Mouse (Mus musculus) ovary, postnatal 36 days (tissue): ENCODE results near the gene Amz1.

Source experiments
- DNase-seq: peaks from one replicate; pipeline ENCODE4 v3.0.0; 2022; ENCODE audit warnings: low spot score, mixed read lengths

The Amz1 gene

DNA sequence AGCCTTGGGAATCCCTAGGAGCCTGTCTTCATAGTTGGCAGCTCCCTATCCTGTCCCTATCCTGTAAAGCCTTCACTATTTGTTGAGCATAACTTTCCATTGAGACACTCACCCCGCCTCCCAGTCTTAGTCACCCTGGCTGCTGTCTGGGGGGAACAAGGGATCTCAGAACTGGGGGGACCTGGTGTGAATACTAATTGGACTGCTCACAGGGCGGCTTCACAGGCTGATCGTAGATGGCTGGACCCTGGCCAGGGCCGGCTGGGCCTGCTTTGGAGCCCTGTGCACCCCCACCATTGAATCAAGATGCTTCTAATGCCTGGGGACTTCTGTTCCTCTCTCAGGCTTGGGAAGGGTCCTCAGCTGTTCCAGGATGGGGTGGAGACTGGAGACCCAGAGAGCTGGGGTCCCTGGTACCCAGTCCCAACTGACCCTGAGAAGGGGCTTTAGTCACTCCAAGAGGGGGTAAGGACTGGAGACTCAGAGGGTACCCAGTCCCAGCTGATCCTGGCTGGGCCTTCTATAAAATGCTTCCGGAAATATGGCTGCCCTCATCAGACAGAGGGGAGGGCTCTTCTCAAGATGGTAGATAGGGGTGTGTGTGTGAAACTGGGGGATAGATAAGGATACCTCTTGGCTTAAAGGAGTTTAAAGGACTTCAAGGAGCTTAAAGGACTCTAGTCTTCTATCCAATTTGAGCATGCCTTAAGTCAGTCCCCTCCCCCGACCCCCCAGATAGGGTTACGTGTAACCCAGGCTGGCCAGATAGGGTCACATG, 2.3 kb downstream of the Amz1 start:
- DNase-seq, result no peak

DNA sequence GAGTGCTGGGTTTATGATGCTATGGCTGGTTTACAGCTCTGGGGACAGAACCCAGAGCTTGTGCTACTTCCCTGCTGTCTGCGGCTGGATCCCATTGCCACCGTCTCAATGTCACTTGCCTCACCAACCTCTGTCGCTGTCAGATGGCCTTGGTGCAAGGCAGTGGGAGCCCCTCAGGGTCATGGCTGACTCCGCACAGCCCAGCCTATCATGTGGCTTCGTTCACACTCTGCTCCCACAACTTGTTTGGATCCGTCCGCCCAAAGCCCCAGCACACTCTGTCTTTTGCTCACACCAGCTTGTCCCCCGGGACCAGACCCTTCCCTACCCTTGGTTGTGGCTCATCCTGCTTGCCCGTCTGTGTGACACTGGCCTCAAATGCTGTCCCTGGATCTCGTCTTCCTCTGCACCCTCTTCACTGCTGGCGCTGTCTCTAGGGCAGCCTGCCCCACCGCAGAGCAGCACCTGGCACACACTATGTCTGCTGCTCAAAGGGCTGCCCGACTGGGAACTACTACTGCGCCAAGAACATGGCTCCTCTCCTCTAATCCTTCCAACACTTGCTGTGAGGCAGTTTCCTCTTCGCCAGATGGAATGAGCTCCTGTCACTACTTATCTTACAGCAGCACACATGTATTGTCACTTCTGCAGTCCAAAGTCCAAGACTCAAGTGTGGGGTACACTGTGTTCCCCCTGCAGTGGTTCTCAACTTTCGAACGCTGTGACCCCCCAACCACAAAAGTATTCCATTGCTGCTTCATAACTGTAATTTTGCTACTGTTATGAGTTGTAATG, 3.2 kb downstream of the Amz1 start:
- no peak for DNase-seq

DNA sequence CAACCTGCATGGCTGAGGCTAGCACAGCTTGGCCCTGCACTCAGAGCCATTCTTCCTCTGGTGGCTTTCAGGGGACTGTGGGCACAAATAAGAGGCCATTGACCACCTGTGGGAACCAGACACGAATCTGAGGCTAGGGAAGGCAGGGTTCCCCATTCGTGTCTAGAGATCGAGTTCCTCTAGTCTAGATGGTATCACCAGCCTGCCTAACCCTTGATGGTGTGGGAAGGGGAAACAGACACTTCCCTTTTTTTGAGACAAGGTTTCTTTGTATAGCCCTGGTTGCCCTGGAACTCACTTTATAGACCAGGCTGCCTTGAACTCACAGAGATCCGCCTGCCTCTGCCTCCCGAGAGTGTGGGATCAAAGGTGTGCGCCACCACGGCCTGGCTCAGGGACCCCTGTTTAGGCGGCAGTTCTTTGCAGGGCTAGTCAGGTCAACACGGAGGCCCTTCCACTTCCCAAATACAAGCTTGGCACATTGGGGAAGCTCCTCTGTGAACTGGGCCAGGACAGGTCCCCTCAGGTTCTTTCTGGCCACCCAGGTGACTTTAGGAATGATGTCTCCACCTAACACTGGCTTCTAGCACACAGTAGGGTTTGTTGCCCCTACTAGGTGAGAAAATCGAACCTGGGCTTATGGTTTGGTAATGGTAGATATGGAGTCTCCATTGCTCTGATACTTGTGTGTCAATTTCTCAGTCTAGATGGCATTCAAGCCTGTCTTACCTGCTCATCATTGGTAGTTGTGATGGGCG, 7.3 kb downstream of the Amz1 start:
- no peak for DNase-seq

DNA sequence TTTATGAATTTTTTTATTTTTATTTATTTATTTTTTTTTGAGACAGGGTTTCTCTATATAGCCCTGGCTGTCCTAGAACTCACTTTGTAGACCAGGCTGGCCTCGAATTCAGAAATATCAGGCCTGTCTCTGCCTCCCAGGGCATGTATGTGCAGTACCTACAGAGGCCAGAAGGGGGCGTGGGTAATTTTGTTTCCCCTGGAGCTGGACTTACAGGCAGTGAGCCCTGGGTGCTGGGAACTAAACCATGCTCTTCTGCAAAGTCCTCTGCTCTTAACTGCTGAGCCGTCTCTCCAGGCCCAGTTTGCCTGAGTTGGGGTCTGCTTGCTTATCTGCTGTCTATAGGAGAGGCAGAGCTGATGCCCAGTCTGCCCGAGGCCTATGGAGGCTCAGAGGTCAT, 8.3 kb downstream of the Amz1 start:
- DNase-seq, result no peak

DNA sequence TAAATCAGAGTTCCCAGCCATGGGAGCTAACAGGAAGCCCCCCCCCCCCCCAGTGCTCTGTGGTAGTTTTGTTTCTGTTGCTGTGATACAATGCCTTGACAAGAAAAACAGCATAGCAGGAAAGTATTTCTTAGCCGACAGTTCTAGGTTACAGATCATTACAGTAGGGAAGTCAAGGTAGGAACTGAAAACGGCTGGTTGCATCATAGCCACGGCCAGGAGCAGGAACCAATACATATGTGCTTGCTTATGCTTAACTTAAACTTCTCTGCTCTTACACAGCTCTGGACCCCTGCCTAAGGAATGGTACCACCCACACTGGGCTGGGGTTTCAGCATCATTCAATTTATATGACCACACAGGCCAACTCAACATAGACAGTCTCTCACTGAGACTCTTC, 9.4 kb downstream of the Amz1 start:
- DNase-seq, result no peak

DNA sequence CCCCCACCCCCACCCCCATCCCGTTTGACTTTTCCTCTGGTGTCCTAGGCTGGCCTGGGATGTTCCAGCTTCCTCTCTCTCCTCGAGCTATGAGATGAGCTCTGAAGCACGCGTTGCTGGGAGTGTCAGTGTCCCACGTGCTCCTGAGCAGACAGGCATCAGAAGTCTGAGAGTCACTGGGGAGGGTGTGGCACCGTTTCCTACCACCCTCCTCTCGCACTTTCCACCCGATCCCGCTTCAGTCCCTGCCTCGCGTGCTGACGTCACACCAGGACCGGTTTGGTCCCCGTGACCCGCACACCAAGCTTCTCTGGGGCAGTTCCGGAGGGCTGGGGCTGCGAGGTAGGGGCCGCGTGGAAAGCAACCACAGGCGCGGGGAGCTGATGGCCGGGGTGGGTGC, 11.4 kb downstream of the Amz1 start:
- no peak for DNase-seq

DNA sequence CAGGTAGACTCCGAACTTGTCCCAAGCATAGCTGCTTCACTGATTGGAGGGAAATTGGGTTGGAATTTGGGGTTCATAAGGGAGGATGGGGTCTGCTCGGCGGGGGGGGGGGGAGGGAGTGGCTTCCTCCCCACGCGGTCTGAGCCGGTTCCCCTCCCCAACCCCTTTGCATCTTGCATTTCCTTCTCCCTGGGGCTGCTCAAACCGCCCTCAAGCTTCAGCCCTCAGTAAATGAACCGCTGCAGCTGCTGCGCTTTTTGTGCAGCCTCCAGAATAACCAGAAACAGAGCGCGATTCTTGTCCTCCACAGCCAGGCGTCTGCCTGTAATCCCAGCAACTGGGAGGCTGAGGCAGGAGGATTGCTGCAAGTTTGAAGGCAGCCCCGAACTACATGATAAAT, 12.2 kb downstream of the Amz1 start:
- no peak for DNase-seq

DNA sequence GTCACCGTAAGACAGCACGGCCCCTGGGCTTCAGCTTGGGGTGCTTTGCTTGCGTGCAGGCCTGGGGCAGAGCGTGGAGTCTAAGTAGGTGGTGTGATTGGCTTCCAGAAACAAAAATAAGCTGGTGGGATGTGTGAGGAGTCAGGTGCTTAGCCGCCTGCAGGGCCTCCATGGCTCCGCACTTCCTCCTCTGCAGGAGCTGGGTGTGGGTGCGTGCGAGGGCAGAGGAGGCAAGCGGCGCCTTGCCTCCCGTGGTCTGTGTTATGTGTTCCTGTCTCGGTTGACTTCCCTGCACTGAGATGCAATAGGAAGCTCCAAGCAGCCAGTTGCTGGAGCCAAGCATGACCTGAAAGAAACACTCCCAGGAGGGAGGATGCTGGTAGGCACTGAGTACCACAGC, 15.9 kb downstream of the Amz1 start:
- no peak for DNase-seq

DNA sequence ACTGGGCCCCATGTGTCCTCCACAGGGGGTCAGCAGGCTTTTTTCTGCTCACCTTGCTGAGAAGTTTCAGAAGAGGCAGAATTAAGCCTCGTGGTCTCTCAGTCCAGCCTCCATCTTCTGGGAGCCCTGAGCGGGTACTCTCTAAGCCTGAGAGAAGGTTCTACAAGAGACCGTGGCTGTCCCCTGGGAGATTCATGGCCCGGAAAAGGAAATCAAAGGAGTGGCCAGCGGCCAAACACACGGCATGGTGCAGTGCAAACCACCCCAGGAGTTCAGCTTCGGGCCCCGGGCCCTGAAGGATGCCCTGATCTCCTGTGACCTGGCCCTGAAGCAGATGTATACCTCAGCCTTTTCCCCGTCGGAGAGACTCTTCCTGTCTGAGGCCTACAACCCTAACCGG, 17.1 kb downstream of the Amz1 start:
- no peak for DNase-seq

DNA sequence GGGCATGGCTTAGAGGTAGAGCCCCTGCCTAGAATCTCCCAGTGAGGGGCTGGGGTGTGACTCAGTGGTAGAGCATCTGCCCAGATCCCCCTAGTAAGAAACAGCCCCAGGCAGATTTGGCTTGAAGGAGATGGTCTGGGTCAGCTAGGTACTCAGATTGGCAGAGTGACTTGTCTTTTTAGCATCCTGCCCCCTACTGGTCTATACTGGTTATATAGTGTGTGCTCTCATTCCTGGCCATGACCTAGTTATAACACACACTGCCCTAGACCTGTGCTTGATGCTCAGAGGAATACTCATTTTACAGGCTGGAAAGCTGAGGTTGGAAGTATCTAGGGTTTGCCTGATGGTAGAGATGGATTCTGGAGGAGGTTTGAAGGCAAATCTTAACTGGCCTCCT, 17.9 kb downstream of the Amz1 start:
- no peak for DNase-seq

DNA sequence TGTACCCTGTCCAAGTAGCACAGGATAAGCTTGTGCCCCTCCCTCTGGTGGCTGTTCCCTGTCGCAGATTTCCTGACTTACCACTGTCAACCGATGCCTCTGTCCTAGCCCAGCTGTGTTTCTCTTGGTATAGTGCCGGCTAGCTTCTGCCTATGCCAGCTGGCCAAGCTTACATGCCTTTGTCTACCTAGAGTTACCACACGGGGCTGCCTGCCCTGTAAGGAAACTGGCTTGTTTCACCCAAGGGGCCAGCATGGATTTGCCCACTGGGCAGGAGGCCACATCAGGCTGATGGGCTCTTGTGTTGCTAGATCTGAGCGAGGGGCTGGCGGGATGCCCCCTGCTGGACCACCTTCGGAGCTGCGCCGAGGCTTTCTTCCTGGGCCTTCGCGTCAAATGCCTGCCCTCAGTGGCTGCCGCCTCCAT, 19.8 kb downstream of the Amz1 start:
- DNase-seq, result no peak

DNA sequence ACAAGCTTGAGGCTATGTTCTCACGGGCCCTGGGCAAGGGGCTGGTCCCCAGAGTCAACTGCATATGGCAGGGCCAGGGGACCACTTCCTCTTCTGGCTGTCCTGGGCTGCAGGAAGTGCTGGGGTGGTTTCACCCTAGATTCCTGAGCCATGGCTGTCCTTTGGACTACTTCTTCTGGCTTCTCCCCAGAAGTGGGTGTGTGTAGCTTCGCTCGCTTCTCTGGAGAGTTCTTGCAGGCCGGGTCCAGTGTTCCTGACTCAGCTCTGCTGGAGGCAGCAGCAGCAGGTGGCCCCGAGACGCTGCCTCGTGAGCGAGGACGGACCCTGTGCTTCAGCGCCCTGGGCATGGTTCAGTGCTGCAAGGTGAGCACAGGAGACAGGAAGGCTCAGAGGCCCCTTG, 24.5 kb downstream of the Amz1 start:
- DNase-seq, result no peak

DNA sequence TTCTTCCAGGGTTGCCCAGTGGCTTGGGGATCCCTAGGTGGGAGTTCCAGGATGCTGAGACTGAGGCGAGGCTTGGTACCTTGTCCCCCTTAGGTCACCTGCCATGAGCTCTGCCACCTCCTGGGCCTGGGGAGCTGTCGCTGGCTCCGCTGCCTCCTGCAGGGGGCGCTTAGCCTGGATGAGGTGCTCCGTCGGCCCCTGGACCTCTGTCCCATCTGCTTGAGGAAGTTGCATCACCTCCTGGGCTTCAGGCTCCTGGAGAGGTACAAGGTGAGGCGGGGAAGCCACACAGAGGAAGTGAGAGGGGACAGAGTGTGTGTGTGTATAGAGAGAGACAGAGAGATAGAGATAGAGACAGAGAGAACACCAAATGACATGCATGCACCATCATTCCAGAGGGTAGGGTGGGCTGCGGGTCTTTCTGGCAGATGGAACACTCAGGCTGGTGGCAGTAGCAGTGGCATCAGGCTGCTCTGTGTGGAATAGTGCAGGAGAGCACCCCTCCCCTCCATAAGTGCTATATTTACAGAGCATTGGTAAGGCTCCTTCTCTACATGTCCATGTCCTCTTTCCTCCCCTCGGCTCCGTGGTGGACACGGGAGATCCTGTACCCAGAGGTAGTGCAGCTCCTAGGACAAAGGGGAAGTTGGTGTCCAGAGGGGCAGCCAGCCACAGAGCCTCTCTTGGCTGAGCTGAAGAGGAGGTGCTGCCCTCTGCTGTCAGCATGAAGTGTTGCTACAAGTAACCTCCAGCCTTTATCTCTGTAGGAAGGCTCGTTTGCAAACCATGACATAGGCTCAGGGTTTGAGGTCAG, 25.3 kb downstream of the Amz1 start:
- DNase-seq, result peak; percentile 71

DNA sequence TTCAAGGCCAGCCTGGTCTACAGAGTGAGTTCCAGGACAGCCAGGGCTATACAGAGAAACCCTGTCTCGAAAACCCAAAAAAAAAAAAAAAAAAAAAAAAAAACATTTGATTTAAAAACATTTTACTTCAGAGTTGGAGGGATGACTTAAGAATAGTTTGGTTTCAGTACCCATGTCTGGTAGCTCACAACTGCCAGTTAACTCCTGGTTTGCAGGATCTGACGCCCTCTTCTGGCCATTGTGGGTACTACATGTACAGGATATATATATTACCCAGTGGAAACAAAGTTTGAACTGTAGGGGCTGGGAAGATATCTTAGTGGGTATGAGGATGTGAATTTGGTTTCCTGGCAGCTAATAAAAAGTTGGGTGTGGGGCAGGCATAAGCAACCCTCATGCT, 27.0 kb downstream of the Amz1 start:
- DNase-seq, result no peak

DNA sequence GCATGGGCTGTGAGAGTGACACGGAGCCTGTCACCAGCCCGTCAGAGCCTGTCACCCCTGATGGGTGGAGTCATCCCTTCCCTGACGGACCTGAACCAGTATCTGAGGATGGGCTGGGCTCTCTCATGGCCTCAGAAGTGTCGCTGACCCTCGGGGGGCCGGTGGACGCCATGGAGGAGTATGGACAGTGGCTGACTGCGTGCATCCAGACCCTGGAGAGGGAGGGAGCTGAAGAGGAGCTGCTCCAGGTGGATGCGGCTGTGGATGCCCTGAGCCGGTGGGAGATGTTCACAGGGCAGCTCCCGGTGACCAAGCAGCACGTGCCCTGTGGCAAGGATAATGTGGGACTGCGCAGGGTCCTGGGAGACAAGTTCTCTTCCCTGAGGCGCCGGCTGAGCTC, 28.1 kb downstream of the Amz1 start:
- DNase-seq, result no peak

DNA sequence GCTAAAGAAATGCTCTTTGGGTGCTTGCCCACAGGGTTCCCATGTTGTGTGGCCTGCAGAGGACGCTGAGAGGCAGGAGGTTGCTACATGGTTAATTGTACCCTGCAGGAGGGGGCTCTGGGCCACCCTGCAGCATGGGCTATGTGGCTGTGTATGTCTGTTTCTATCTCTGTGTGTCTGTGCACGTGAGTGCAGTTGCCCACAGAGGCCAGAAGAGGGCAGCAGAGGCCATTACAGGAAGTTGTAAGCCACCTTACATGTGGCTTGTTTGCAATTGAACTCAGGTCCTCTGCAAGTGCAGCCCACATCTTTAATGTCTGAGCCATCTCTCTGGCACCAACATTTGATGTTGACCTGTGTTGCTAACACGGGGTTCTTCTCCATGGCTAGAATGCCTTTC, 28.7 kb downstream of the Amz1 start:
- no peak for DNase-seq

DNA sequence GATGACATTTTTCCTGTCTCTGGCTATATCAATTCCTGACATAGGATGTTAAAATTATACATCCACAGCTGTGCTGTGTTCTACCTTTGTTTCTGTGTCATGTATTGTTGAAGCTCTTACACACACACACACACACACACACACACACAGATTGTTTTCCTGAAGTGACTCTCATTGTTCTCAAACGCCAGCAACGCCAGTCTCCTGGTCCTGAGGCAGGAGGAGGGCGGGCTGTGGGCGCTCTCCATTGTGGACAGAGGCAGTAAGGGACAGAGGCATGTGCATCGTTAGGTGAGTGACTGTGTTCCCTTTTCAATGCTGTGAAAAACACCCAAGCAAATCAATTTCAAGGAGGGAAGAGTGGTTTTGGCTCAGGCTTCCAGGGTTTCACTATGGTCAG, 29.3 kb downstream of the Amz1 start:
- no peak for DNase-seq

DNA sequence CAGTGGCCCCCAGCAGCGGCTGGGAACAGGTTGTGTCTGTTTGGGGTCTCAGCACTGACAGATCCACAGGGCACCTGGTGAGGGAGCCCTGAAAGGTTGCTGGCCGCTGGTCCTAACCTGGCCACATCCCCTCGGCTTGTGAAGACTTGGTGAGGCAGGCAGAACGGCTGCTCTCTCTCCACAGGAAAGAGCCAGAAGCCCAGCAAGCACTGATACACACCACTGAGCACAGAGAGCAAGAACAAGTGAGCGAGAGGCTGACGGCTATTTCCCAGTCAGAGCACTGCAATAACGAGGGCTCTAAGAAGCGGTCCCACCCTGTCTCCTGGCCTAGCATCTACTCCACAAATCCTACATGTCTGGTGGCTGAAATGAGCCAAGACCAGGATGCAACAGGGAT, 34.9 kb downstream of the Amz1 start:
- DNase-seq, result no peak

DNA sequence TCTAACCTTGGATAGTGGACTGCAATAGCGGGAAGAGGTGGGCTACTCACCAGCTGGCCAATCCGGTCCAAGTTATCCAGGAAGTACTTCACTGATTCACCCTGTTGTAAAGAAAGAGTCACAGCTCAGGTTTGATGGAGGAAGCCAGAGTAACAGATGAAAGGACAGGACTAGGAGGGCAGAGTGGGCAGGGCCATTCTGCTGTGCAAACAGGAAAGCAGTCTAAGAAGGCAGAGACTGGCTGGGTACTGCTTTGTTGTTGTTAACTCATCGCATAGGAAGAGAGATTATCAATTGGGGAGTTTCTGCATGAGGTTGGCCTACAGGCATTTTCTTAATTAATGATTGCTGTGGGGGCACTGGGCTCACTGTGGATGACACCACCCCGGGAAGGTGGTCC, 38.6 kb downstream of the Amz1 start:
- no peak for DNase-seq

DNA sequence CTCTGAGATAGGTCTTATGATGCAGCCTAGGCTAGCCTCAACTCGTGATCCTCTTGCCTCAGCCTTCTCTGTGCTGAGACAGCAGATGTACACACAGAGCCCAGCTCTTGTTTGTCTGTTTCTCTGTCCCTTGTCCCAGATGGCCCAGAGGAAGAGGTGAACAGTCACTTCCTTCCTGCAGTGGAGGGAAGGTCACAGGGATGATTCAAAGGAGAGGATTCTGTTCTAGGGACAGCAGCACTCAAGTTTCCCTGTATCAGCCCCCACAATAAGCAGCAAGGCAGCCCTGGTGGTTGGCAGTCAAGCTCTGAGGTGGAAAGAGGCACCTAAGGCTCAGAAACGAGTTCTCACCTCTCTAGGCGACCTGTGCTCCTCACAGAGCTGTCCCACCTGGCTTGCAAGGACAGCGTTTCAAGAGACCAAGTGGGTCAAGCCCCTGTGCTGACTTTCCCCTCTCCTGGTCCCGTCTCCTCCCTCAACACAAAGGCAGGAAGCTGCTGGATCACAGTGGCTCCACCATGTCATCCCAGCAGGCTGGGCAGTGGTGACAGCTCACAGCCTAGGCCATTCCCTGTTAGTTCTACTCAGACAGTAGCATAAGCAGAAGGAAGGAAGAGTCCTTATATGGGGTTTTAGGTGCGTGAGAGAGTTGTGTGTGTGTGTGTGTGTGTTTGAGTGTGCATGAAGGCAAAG, 41.1 kb downstream of the Amz1 start:
- DNase-seq, result no peak

DNA sequence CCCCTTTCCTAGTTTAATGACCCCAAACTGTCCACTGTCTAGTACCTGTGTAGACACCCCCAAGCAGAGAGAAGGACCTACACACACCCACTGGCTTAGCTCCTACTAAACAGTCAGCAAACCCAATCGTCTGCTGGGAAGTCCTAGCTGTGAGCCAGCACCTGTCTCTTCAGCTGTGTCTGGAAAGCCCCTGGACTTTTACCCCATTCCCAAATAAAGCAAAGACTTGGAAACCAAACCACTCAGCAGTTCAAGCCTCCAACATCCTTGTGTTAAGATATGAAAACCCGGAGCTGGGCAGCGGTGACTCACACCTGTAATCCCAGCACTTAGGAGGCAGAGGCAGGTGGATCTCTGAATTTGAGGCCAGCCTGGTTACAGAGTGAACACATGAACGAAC, 42.6 kb downstream of the Amz1 start:
- no peak for DNase-seq
